Mouse (Mus musculus): ENCODE measurements around the gene Ugt1a1.

- TF ChIP-seq CTCF (IDR thresholded peaks at IDR 0.05; ENCODE audit: control insufficient read depth, insufficient read depth, low read length) = no peak
- TF ChIP-seq POLR2A (IDR thresholded peaks at IDR 0.05; ENCODE audit: borderline replicate concordance, control insufficient read depth, low read depth, low read length) = no peak
Measured at GRCm38 (mm10) chr1:88247660-88248059, 35.9 kb downstream of the Ugt1a1 start.
